Mouse (Mus musculus): ENCODE data around the gene Sptlc2. TPM values are rescaled to one million over a fixed set of nuclear protein-coding genes. Genes with fewer than 3 reads are reported as not detected.
"Not testable (repeated sequence)": the region's sequence is repeated elsewhere in the genome, so short reads cannot be mapped to it uniquely, and the experiment has no call there.

The Sptlc2 gene
- total RNA-seq, 2 experiments from 2014 or later: 73.4 to 81.9 TPM

GRCm38 (mm10) chr12:87333794-87334193 is 54.4 kb downstream of the Sptlc2 start:
- intact Hi-C loops (cut with DNase I): loop anchor here (5.0 kb wide), 1 partner anchor 56 kb away; no protein-coding TSS in a partner anchor
- no peak for DNase-seq

GRCm38 (mm10) chr12:87332511-87332910 is 55.6 kb downstream of the Sptlc2 start:
- intact Hi-C loops (cut with DNase I): loop anchor here (5.0 kb wide), 1 partner anchor 55 kb away; no protein-coding TSS in a partner anchor
- DNase-seq: no peak

- intact Hi-C loops (cut with DNase I): loop anchor here (5.0 kb wide), 1 partner anchor 55 kb away; no protein-coding TSS in a partner anchor
- DNase-seq: no peak
Measured at GRCm38 (mm10) chr12:87331908-87332307, 56.2 kb downstream of the Sptlc2 start.

GRCm38 (mm10) chr12:87331053-87331456 is 57.1 kb downstream of the Sptlc2 start:
- peak; percentile 52 for DNase-seq
- intact Hi-C loops (cut with DNase I): loop anchor here (5.0 kb wide), 1 partner anchor 54 kb away; no protein-coding TSS in a partner anchor

GRCm38 (mm10) chr12:87330213-87330612 is 57.9 kb downstream of the Sptlc2 start:
- no peak for DNase-seq
- intact Hi-C loops (cut with DNase I): loop anchor here (5.0 kb wide), 1 partner anchor 53 kb away; no protein-coding TSS in a partner anchor

GRCm38 (mm10) chr12:87328025-87328424 is 60.1 kb downstream of the Sptlc2 start:
- intact Hi-C loops (cut with DNase I): no loop called here
- no peak for DNase-seq

GRCm38 (mm10) chr12:87327610-87328009 is 60.5 kb downstream of the Sptlc2 start:
- peak; percentile 11 for DNase-seq
- intact Hi-C loops (cut with DNase I): no loop called here

GRCm38 (mm10) chr12:87325452-87325851 is 62.7 kb downstream of the Sptlc2 start:
- intact Hi-C loops (cut with DNase I): no loop called here
- DNase-seq: no peak

- DNase-seq: no peak
- intact Hi-C loops (cut with DNase I): no loop called here
Measured at GRCm38 (mm10) chr12:87319229-87319628, 68.9 kb downstream of the Sptlc2 start.

- intact Hi-C loops (cut with DNase I): no loop called here
- DNase-seq: no peak
Measured at GRCm38 (mm10) chr12:87317951-87318350, 70.2 kb downstream of the Sptlc2 start.

- no peak for DNase-seq
- intact Hi-C loops (cut with DNase I): no loop called here
Measured at GRCm38 (mm10) chr12:87313098-87313497, 75.1 kb downstream of the Sptlc2 start.

GRCm38 (mm10) chr12:87306584-87306844 is 81.6 kb downstream of the Sptlc2 start:
- not testable (repeated sequence) for DNase-seq

GRCm38 (mm10) chr12:87305767-87306583 is 82.2 kb downstream of the Sptlc2 start:
- intact Hi-C loops (cut with DNase I): no loop called here
- peak; percentile 56 for DNase-seq

More at GRCm38 (mm10) chr12:87306584-87306844, 81.6 kb downstream of the Sptlc2 start:
- intact Hi-C loops (cut with DNase I): not testable (repeated sequence)

GRCm38 (mm10) chr12:87301189-87301588 is 87.0 kb downstream of the Sptlc2 start:
- no peak for DNase-seq
- intact Hi-C loops (cut with DNase I): no loop called here

- intact Hi-C loops (cut with DNase I): no loop called here
- no peak for DNase-seq
Measured at GRCm38 (mm10) chr12:87300441-87300690, 87.8 kb downstream of the Sptlc2 start.

- DNase-seq: peak; percentile 31
- intact Hi-C loops (cut with DNase I): no loop called here
Measured at GRCm38 (mm10) chr12:87299657-87300440, 88.3 kb downstream of the Sptlc2 start, which contains the start of gene Ism2. TSS of gene Ism2 (minus strand) at chr12:87299705.

- intact Hi-C loops (cut with DNase I): no loop called here
- no peak for DNase-seq
Measured at GRCm38 (mm10) chr12:87299037-87299656, 89.0 kb downstream of the Sptlc2 start.

GRCm38 (mm10) chr12:87293934-87294333 is 94.2 kb downstream of the Sptlc2 start:
- no peak for DNase-seq
- intact Hi-C loops (cut with DNase I): no loop called here

- intact Hi-C loops (cut with DNase I): no loop called here
- DNase-seq: no peak
Measured at GRCm38 (mm10) chr12:87289100-87289499, 99.1 kb downstream of the Sptlc2 start.

GRCm38 (mm10) chr12:87284726-87285125 is 103.4 kb downstream of the Sptlc2 start:
- DNase-seq: no peak
- intact Hi-C loops (cut with DNase I): no loop called here

- DNase-seq: no peak
- intact Hi-C loops (cut with DNase I): no loop called here
Measured at GRCm38 (mm10) chr12:87284268-87284667, 103.9 kb downstream of the Sptlc2 start.
